Mouse (Mus musculus): ENCODE data around the gene Casp9.

DNA sequence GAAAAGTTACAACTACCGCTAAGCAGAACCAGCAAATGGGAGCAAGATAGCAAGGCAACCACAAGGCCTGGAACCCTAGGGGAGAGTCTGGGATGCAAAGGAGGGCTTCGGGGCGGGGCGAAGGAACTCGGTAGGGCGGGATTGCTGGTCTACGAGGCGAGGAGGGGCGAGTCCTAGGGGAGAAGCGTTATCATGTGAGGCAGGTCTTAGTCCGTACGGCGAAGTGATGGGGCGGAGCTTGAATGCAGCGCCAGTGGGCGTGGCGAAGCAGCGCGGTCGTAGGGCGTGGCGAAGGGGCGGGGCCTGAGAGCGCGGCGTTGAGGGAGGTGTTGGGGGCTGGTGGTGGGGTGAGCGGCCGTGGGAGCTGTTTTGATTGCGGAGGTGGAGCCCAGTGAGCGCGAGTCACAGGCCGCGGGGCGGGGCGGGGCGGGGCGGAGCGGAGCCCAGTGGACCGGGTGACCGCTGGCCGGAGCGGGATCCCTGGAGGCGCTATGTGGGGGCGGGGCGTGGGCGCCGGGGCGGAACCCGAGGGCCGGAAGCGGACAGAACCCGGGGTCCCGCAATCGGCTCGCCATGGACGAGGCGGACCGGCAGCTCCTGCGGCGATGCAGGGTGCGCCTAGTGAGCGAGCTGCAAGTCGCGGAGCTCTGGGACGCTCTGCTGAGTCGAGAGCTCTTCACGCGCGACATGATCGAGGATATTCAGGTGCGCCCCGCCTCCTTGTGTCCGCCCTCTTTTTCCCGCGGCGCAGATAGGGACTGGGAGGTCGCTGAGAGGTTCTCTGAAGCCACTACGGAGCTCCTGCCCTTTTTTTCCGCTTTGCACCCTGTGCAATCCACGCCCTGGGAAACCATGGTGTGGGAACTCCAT is at the start of gene Casp9:
- peak in 1 of 3 experiments; percentile 30 for TF ChIP-seq MYOG (IDR thresholded peaks at IDR 0.05; ENCODE audit: control insufficient read depth in 1 of 3, insufficient read depth in 1 of 3, insufficient read length in 2 of 3, low read depth in 2 of 3)
- no peak for TF ChIP-seq TCF12 (IDR thresholded peaks at IDR 0.05; ENCODE audit: insufficient read depth, poor library complexity, severe bottlenecking)
